Mouse (Mus musculus): ENCODE measurements around the gene Ptcd2. TPM values are rescaled to one million over a fixed set of nuclear protein-coding genes. Genes with fewer than 3 reads are reported as not detected.
"Not testable (repeated sequence)": the region's sequence is repeated elsewhere in the genome, so short reads cannot be mapped to it uniquely, and the experiment has no call there.

The Ptcd2 gene
- total and polyA plus RNA-seq, 3 experiments, result 35.0 to 51.2 (median 49.6) TPM

DNA sequence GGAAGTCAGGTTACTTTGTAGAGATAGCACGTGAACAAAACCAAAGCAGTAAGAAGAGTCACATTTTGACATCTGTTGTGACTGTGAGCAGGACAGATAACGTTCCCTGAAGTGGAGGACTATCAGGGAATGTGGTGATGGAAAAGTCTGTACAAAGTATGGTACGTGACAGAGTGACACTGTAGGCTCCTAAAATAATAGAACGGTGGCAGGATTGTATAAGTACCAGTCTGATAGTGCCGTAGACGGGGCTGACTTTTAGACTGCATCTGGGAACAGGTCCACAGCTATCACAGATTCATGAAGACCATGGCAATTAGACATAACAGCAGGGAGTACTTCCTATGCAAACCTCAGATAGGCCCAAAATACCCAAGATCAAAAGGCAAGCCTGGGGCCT is 3.0 kb downstream of the Ptcd2 start:
- Histone ChIP-seq H3K4me1 (ENCODE audit: control insufficient read depth, insufficient read depth, low read length) (peaks cover 9% of the 10 kb centered on the region), H3K9ac (ENCODE audit: low read depth, low read length) (no peak overlapping the region), H3K27me3 (ENCODE audit: control insufficient read depth, insufficient read depth, low read length) (no peaks in the 10 kb centered on the region), H3K79me2 (replicated peaks; ENCODE audit: control insufficient read depth, insufficient read depth, low read length) (0 out of 2 replicates have a peak, but pooled peaks cover 1% of the 10 kb centered on the region), H3K36me3 (ENCODE audit: control insufficient read depth, insufficient read depth, low read length) (peaks cover 21% of the 10 kb centered on the region), H3K4me3 (no peak overlapping the region), H3K27ac (no peak overlapping the region; the same call in 1 of the 2 replicates)
- 53% methylated on average over 6 of the region's 6 CpGs for WGBS
- intact Hi-C loops (cut with DNase I), result loop anchor here (10.0 kb wide), 1 partner anchor 763 kb away; the partner anchor contains the start of genes Bdp1 and Serf1
- DNase-seq, result no peak
- TF ChIP-seq EP300 (IDR thresholded peaks at IDR 0.05; ENCODE audit: insufficient read depth, low read depth, low read length), result no peak
- no peak for TF ChIP-seq POLR2A (IDR thresholded peaks at IDR 0.05; ENCODE audit: insufficient read depth, low read depth, low read length)
- TF ChIP-seq CTCF (IDR thresholded peaks at IDR 0.05), result no peak

GRCm38 (mm10) chr13:99337510-99337909 is 7.0 kb downstream of the Ptcd2 start:
- H3K4me3 ChIP-seq, result no peak overlapping the region
- peaks cover 4% of the 10 kb centered on the region for H3K4me1 ChIP-seq (ENCODE audit: control insufficient read depth, insufficient read depth, low read length)
- H3K27ac ChIP-seq, result no peak overlapping the region
- no peaks in the 10 kb centered on the region for H3K27me3 ChIP-seq (ENCODE audit: control insufficient read depth, insufficient read depth, low read length)
- DNase-seq, result no peak
- no peaks in the 10 kb centered on the region for H3K79me2 ChIP-seq (replicated peaks; ENCODE audit: control insufficient read depth, insufficient read depth, low read length)
- 30% methylated on average over 6 of the region's 6 CpGs for WGBS
- TF ChIP-seq EP300 (IDR thresholded peaks at IDR 0.05; ENCODE audit: insufficient read depth, low read depth, low read length) (no peak), CTCF (IDR thresholded peaks at IDR 0.05) (no peak), POLR2A (IDR thresholded peaks at IDR 0.05; ENCODE audit: insufficient read depth, low read depth, low read length) (no peak)
- H3K36me3 ChIP-seq (ENCODE audit: control insufficient read depth, insufficient read depth, low read length), result peaks cover 15% of the 10 kb centered on the region
- H3K9ac ChIP-seq (ENCODE audit: low read depth, low read length), result no peak overlapping the region
- intact Hi-C loops (cut with DNase I), result no loop called here

GRCm38 (mm10) chr13:99331255-99331654 is 13.2 kb downstream of the Ptcd2 start:
- no peak for DNase-seq
- no peaks in the 10 kb centered on the region for H3K79me2 ChIP-seq (replicated peaks; ENCODE audit: control insufficient read depth, insufficient read depth, low read length)
- intact Hi-C loops (cut with DNase I), result no loop called here
- 81% methylated on average over 4 of the region's 4 CpGs for WGBS
- no peak overlapping the region for H3K4me3 ChIP-seq
- TF ChIP-seq CTCF (IDR thresholded peaks at IDR 0.05), result no peak
- TF ChIP-seq EP300 (IDR thresholded peaks at IDR 0.05; ENCODE audit: insufficient read depth, low read depth, low read length), result no peak
- no peak for TF ChIP-seq POLR2A (IDR thresholded peaks at IDR 0.05; ENCODE audit: insufficient read depth, low read depth, low read length)
- H3K9ac ChIP-seq (ENCODE audit: low read depth, low read length), result no peak overlapping the region
- no peaks in the 10 kb centered on the region for H3K27me3 ChIP-seq (ENCODE audit: control insufficient read depth, insufficient read depth, low read length)
- no peaks in the 10 kb centered on the region for H3K4me1 ChIP-seq (ENCODE audit: control insufficient read depth, insufficient read depth, low read length)
- no peaks in the 10 kb centered on the region; the same call in 1 of the 2 replicates for H3K36me3 ChIP-seq (ENCODE audit: control insufficient read depth, insufficient read depth, low read length)
- H3K27ac ChIP-seq, result no peak overlapping the region

DNA sequence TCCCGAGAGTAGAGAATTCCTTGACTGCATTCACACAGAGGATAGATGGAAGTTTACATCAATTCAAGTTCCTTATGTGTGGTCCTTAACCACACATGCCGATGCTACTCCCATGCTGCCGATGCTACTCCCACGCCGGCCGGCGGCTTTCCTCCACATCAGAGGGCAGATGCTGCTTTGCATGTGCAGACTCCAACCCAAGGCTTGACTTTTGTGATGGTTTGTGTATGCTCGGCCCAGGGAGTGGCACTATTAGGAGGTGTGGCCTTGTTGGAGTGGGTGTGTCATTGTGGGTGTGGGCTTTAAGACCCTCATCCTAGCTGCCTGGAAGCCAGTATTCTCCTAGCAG is 20.2 kb downstream of the Ptcd2 start:
- DNase-seq; H3K79me2 ChIP-seq (replicated peaks; ENCODE audit: control insufficient read depth, insufficient read depth, low read length); intact Hi-C loops (cut with DNase I); H3K4me1 ChIP-seq (ENCODE audit: control insufficient read depth, insufficient read depth, low read length); H3K36me3 ChIP-seq (ENCODE audit: control insufficient read depth, insufficient read depth, low read length); H3K27me3 ChIP-seq (ENCODE audit: control insufficient read depth, insufficient read depth, low read length); H3K4me3 ChIP-seq: not testable (repeated sequence)
- WGBS, result 82% methylated on average over 8 of the region's 8 CpGs
- Histone ChIP-seq H3K27ac (peak overlapping the region; percentile 18; the same call in 1 of the 2 replicates), H3K9ac (ENCODE audit: low read depth, low read length) (0 out of 2 replicates have a peak overlapping the region, but pooled peaks have one; percentile 10)

DNA sequence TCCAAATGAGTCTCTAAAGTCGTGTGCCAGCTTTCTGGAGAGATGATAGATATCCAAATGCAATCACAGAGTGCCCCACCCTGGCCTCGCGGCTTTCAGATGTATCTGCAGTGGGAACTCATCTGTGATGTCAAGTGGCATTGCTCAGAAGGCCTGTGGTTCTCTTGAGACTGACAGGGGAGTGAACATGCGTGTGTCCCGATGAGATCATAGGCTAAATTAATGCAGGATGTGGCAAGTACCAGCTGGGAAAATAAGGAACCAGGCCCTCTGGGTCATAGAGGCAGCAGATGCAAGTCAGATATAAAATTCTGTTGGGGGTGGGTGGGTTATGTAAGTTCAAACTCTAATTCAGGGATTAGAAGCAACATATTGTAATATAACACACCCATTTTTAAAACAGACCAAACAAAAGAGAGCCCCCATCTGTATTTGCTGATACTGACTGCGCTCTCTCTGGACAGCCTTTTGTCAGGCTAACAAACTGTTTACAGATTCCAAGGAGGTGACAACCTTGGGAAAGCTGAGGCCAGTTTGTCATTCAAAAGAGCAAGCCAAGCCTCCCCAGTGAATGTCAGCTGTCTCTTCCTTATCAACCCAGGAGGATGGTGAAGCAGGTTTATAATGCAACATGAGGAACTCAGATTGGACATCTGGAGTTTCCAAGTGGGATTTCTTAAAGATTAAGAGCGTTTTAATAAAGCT is 20.7 kb downstream of the Ptcd2 start:
- TF ChIP-seq POLR2A (IDR thresholded peaks at IDR 0.05; ENCODE audit: insufficient read depth, low read depth, low read length), result no peak
- TF ChIP-seq EP300 (IDR thresholded peaks at IDR 0.05; ENCODE audit: insufficient read depth, low read depth, low read length), result peak; percentile 71; the same call in 1 of the 2 replicates
- no peak for TF ChIP-seq CTCF (IDR thresholded peaks at IDR 0.05)
- peak overlapping the region; percentile 18 for H3K27ac ChIP-seq
- H3K36me3 ChIP-seq (ENCODE audit: control insufficient read depth, insufficient read depth, low read length), result peaks cover 6% of the 10 kb centered on the region
- H3K79me2 ChIP-seq (replicated peaks; ENCODE audit: control insufficient read depth, insufficient read depth, low read length), result no peaks in the 10 kb centered on the region
- WGBS, result 21% methylated on average over 7 of the region's 7 CpGs
- H3K9ac ChIP-seq (ENCODE audit: low read depth, low read length), result no peak overlapping the region
- H3K27me3 ChIP-seq (ENCODE audit: control insufficient read depth, insufficient read depth, low read length), result no peaks in the 10 kb centered on the region
- intact Hi-C loops (cut with DNase I), result no loop called here
- H3K4me1 ChIP-seq (ENCODE audit: control insufficient read depth, insufficient read depth, low read length), result peaks cover 9% of the 10 kb centered on the region
- peak in 1 of 2 experiments; percentile 52 for DNase-seq
- no peak overlapping the region for H3K4me3 ChIP-seq

- DNase-seq; H3K9ac ChIP-seq (ENCODE audit: low read depth, low read length); intact Hi-C loops (cut with DNase I); H3K79me2 ChIP-seq (replicated peaks; ENCODE audit: control insufficient read depth, insufficient read depth, low read length); H3K36me3 ChIP-seq (ENCODE audit: control insufficient read depth, insufficient read depth, low read length); H3K4me1 ChIP-seq (ENCODE audit: control insufficient read depth, insufficient read depth, low read length); H3K27me3 ChIP-seq (ENCODE audit: control insufficient read depth, insufficient read depth, low read length); H3K4me3 ChIP-seq: not testable (repeated sequence)
- H3K27ac ChIP-seq, result peak overlapping the region; percentile 15
- WGBS, result 86% methylated on average over 12 of the region's 13 CpGs
Observed at GRCm38 (mm10) chr13:99322915-99323314, 21.6 kb downstream of the Ptcd2 start.
